Mouse (Mus musculus) hindlimb bud, embryonic 11.5 days (tissue): Measurements from ENCODE around the gene Ccdc183.

Experiments used
- DNase-seq: peaks from one replicate; pipeline ENCODE4 v3.0.0-alpha.2; 2012; ENCODE audit warnings: low read depth, low spot score; ENCODE audit errors: extremely low spot score

Gene Ccdc183

GRCm38 (mm10) chr2:25577951-25578795 lies 39.3 kb downstream of the Ccdc183 start:
- no peak for DNase-seq

- no peak for DNase-seq
Measured at GRCm38 (mm10) chr2:25576965-25577891, 40.2 kb downstream of the Ccdc183 start.

- DNase-seq = no peak
Measured at GRCm38 (mm10) chr2:25576028-25576850, 41.2 kb downstream of the Ccdc183 start.

DNA sequence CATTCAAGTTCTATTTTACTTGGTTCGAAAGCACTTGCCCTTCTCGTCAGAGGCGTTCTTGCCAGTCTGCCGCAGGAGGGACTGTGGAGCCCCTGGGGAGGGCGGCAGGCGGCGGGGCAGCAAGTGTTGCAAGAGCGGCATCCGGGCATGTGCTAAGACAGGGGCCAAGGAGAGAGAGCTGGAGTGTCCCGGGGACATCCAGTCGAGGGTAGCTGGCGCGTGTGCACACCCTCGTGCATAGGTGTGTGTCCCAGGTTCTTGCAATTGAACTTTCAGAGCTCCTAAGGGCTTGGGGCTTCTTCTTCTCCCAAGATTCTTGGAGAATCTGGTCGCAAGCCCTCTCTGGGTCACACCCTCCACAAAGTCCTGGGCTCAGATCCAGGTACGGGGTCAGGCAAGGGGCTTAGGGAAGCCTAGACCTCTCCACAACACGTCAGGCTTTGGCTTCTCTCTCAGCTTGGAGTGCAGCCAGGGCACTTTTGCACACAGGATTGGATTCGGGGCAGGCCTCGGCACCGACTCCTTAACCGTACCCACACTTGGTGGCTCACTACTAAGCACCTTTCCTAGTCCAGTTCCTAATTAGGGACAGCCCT lies 41.9 kb downstream of the Ccdc183 start:
- no peak for DNase-seq

GRCm38 (mm10) chr2:25574579-25575431 lies 42.7 kb downstream of the Ccdc183 start, which contains the start of the genes Mamdc4 and Phpt1:
TSS of gene Mamdc4 (minus strand) at chr2:25574845.
TSS of gene Phpt1 (minus strand) at chr2:25575224.
- DNase-seq = peak; percentile 96

DNA sequence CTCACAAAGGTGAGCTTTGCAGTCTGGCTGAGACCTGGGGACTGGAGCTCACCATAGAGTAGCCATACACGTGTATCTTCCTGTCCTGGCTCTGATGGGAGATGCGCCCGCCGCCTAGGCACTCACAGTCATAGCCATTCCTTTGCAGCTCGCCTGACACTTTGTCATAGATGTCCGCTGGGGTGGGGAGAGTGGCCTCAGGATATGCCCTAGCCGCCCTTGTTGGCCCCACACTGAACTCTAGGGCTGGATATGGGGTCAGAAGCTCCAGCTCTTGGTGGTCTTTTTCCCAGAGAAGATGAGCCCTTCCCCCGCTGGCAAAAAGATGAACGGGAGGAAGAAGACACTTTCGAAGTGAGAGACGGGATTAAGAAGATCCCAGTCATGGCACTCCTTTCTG lies 43.3 kb downstream of the Ccdc183 start:
- no peak for DNase-seq

DNA sequence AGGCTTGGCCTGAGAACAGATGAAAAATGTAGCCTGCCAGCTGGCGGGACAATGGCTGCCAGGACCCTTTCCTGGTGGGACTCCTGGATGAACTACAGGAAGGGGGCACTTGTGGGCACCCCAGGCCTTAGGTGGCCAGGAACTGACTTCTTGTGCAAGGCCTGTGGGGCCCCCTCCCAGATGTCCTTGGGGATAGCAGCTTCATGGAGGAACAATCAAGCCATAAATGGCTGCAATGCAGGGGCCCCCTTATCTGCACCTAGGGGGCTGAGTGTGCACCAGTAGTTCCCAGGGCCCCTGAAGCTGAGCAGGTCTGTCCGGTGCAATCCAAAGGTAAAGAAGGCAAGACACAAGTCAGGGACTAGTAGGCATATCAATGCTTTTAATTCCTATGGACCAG lies 44.4 kb downstream of the Ccdc183 start:
- no peak for DNase-seq

DNA sequence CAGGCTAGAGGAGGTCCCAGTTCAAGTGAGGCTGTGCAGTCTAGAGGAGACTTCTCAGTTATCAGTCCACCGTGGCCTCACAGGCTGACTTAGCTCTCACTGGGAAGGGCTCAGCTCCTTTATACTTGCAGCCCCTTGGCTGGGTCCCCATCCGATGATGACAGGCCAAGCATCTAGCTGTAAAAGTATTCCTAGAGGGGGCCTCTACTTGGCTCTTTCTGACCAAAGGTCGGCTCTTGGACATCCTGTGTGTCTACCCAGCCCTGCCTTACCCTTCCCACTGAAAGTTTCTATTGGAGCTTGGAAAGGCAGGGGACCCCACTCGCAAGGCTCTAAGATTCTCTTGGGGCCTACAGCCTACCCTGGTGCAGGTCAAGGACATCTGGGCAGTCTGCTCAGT lies 46.3 kb downstream of the Ccdc183 start:
- DNase-seq = no peak

DNA sequence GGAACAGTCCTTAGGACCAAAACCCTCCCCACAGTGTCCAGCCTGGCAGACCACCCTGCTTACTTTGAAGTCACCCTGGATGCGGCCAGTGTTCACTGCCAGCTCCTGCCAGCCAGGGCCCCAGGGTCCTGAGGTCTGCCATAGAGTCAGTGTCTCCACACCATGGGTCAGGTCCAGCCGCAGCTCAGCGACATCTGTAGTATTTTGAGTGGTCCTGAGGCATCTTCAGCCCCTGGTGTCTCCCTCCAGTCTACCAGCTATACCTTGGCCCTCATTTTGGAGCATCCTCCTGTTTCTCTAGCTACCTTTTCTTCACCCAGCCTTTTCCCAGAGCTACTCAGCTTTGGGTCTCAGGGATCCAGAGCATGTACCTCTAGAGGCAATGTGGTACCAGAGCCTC lies 48.2 kb downstream of the Ccdc183 start:
- no peak for DNase-seq

DNA sequence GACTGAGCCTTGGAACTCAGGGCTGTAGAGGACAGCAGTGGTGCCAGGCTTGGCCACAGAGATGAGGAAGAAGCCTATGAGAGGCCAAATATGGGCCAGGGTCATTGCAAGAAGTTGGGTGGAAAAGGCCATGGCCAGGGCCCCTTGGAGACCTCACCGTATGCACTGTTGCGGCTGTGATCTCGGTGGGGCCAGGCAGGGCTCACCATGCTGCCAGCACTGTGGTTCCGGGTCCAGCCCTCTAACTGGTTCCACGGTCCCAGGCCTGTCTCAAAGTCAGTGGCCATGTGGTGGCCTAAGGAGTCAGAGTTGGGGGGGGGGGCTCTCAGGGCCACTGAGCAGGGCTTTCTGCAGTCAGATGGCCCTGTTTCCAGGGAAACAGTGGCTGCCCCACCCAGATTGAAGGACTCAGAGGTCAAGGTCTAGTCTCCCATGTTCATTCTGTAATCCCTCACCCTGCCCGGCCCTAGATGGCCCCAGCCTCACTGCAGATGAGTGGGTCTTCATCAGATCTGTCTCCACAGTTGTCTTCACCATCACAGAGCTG lies 48.9 kb downstream of the Ccdc183 start:
- DNase-seq = no peak

GRCm38 (mm10) chr2:25566558-25566957 lies 50.9 kb downstream of the Ccdc183 start:
- no peak for DNase-seq

DNA sequence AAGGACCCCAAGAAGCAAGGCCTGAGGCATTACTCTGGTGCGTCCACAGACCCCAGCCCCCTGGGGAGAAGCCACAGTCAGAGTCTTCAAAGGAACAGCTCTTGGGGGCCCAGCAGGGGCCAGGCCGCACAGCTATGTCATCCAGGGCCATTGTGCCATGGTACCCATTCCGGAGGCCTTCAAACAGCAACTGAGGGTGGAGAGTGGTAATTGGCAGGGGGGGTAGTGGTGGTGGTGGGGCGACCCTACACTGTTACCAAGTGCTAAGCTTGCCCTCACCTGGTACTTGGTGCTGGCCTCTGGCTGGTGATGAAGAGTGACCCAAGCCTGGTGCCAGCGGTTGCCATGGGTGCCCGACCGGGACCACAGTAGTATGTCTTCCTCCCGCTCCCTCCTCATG lies 51.7 kb downstream of the Ccdc183 start:
- DNase-seq = no peak

- no peak for DNase-seq
Measured at GRCm38 (mm10) chr2:25561946-25562345, 55.5 kb downstream of the Ccdc183 start.

GRCm38 (mm10) chr2:25560551-25560950 lies 56.9 kb downstream of the Ccdc183 start:
- no peak for DNase-seq

DNA sequence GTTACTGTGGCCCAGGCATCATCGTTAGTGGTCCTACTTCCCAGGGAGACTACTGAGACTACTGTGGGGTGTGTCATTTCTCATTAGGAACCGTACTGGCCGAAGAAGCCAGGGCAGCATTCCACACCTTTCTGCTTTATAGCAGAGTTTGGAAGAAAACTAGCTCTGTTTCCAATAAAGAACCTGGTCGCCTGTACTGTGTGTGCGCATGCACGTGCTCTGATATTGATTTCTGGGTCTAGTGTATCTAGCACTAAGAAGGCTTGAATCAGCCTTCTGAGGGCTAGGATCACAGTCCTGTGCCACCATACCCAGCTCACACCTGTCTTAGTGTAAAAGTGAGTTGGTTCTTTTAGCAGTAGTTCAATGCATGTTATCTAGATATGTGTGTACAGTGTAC lies 58.7 kb downstream of the Ccdc183 start:
- no peak for DNase-seq
